Mouse (Mus musculus): ENCODE measurements around the gene Cdk10. TPM values are rescaled to one million over a fixed set of nuclear protein-coding genes. Genes with fewer than 3 reads are reported as not detected.
"Not testable (repeated sequence)": the region's sequence is repeated elsewhere in the genome, so short reads cannot be mapped to it uniquely, and the experiment has no call there.

Gene Cdk10
- polyA plus RNA-seq, 1 experiment from 2014 or later = 42.4 TPM

DNA sequence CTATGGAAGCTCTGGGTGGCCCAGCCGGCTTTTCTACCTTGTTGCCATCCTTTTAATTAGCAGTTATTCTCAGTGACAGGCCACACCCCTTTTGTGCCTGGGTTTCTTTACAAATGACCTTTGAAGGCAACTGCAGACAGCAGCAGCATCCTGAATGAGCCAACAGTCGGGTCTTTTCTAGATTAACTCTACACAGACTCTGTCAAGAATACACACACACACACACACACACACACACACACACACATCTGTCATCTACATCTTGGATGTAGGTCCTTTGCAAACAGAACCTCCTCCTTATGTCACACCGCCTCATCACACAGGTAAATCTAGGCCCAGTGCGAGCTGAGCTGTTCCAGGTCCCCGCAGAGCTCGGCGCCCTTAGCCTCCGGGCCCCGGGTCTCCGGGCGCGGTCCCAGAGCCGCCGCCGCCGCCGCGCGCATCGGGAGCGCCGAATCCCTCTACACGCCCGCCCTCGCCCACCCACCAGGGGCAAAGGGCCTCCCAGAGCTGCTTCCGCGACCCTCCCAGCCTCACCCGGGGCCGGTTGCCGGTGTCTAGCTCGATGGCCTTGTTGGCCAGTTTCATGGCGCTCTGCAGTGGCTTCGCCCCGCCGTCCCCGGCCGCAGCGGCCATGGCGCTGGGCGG lies 28.9 kb downstream of the Cdk10 start:
- Histone ChIP-seq H3K4me3 (peak overlapping the region; percentile 98), H3K9ac (peak overlapping the region; percentile 99), H3K9me3 (no peaks in the 10 kb centered on the region), H3K27ac (replicated peaks) (peak overlapping the region; percentile 93), H3K36me3 (peaks cover 67% of the 10 kb centered on the region), H3K27me3 (no peaks in the 10 kb centered on the region), H3K4me2 (peak overlapping the region; percentile 96), H3K4me1 (replicated peaks) (peaks cover 41% of the 10 kb centered on the region)
- 1% methylated on average over 39 of the region's 40 CpGs for WGBS
- ATAC-seq (ENCODE audit: low read depth) = peak; percentile 58

DNA sequence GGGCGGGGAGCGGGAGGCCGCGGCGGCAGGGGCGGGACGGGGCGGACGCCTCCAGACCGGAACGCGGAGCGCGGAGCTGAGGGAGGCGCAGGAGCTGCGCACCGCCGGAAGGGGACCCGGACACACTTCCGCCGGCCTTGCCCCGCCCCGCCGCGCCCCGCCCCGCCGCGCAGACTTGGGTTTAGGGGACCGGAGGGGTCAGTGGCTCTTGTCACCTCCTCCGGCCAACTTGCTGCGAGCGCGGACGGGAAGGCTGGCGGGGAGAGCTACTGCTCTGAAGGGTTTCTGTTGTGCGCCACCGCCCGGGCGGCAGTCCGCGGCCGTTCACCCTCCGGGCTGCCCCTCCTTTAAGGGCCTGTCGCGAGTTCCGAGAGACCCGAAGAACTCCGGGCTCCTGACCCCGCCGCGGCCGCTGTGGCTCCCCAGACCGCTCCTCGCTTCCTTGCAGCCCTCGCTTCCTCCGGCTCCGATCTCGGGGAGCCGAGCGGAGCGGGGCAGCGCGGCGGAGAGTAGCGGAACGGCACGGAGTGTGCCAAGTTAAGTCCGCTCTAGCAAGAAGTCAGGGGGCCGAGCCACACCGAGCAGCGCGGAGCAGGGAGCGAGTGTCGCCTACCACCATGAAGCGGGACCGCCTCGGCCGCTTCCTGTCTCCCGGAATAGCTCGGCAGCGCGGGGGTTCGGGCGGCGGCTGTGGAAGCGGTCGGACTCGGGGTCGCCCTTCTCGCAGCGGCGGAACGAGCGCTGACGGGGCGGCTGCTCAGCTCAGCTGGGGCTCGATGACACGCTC lies 29.6 kb downstream of the Cdk10 start, which contains the start of the genes Zfp276 and Vps9d1:
Gene Zfp276 (plus strand): TSS at position 97 of the 787 bp plus-strand sequence.
Gene Vps9d1 (minus strand): TSS at position 250 of the 787 bp plus-strand sequence.
- ATAC-seq (ENCODE audit: low read depth) = peak; percentile 94
- Histone ChIP-seq H3K27me3 (no peaks in the 10 kb centered on the region), H3K36me3 (peaks cover 67% of the 10 kb centered on the region), H3K9ac (peak within 1 kb of the TSS; percentile 99), H3K27ac (replicated peaks) (peak within 1 kb of the TSS; percentile 93), H3K4me1 (replicated peaks) (peaks cover 41% of the 10 kb centered on the region), H3K9me3 (no peaks in the 10 kb centered on the region), H3K4me2 (peak within 1 kb of the TSS; percentile 96), H3K4me3 (peak within 1 kb of the TSS; percentile 98)
- under 1% methylated on average over 86 of the region's 99 CpGs for WGBS

DNA sequence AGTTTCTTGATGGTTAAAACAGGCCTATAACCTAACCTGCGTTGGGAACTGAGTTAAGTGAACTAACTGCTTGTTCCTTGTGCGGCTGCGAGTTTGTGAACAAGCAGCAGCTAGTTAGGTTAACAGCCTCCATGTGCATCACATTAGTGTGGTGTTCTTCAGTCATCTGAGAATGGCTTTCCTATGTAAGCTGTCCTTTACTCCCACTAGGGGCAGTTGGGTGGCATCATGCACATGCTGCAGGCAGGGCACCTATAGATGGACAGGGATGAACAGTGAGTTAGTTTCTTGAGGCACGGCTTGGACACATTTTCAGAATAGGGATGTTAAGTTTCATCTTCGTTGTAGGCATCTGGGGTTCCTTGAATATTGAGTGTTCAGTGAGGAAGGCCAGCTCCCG lies 30.5 kb downstream of the Cdk10 start:
- ATAC-seq (ENCODE audit: low read depth) = no peak
- Histone ChIP-seq H3K4me2 (peak overlapping the region; percentile 96), H3K4me1 (replicated peaks) (peaks cover 41% of the 10 kb centered on the region), H3K27ac (replicated peaks) (no peak overlapping the region), H3K36me3 (peaks cover 67% of the 10 kb centered on the region), H3K27me3 (no peaks in the 10 kb centered on the region), H3K9me3 (no peaks in the 10 kb centered on the region), H3K9ac (peak overlapping the region; percentile 99), H3K4me3 (peak overlapping the region; percentile 98)
- 68% methylated on average over 6 of the region's 6 CpGs for WGBS

GRCm38 (mm10) chr8:123257114-123257513 lies 32.5 kb downstream of the Cdk10 start:
- no peaks in the 10 kb centered on the region for H3K9me3 ChIP-seq
- ATAC-seq (ENCODE audit: low read depth) = no peak
- peak overlapping the region; percentile 42; the same call in 1 of the 2 replicates for H3K27ac ChIP-seq (replicated peaks)
- H3K4me2 ChIP-seq = no peak overlapping the region
- H3K4me1 ChIP-seq (replicated peaks) = peaks cover 41% of the 10 kb centered on the region
- H3K27me3 ChIP-seq = no peaks in the 10 kb centered on the region
- no peak overlapping the region for H3K4me3 ChIP-seq
- H3K9ac ChIP-seq = no peak overlapping the region
- peaks cover 64% of the 10 kb centered on the region for H3K36me3 ChIP-seq
- 73% methylated on average over 3 of the region's 3 CpGs for WGBS

GRCm38 (mm10) chr8:123257593-123257992 lies 33.0 kb downstream of the Cdk10 start:
- not testable (repeated sequence) for H3K9ac ChIP-seq; H3K27me3 ChIP-seq; ATAC-seq (ENCODE audit: low read depth); H3K4me3 ChIP-seq; H3K4me2 ChIP-seq; H3K9me3 ChIP-seq
- peaks cover 62% of the 10 kb centered on the region for H3K36me3 ChIP-seq
- H3K27ac ChIP-seq (replicated peaks) = peak overlapping the region; percentile 42; the same call in 1 of the 2 replicates
- peaks cover 36% of the 10 kb centered on the region for H3K4me1 ChIP-seq (replicated peaks)
- 93% methylated on average over 8 of the region's 8 CpGs for WGBS

DNA sequence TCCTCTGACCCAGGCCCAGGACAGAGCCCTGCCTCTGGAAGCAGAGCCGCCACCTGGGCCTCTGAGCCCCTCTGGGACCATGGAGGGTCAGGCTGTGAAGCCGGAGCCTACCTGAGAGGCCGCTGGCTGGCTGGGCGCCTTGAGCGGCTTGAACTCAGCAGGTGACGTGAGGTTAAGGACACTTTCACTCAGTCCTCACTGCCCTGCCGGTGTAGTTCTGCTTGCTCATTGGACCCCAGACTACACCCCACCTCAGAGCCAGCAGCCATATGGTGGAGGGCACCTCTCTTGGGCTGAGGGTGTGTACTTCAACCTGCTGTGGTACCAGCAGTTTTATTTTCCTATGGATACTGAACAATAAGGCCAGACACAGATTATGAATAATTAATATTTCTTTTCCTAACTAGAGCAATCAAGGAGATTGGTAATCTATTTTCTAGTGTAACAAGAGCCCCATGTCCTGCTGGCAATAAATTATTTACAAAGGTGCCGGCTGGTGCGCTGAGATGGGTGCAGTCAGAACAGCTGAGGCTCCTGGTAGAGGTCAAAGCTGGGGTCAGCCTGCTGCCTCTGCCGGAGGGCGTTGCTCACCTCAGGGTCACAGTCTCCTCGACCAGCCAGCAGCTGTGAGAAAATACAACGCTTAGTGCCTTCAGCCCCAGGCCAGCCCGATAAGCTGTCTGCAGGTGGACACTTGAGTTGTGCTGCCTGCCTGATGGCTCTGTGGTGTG lies 43.4 kb downstream of the Cdk10 start:
- no peak; the same call in 1 of the 2 replicates for ATAC-seq (ENCODE audit: low read depth)
- Histone ChIP-seq H3K4me1 (replicated peaks) (0 out of 2 replicates have a peak, but pooled peaks cover 2% of the 10 kb centered on the region), H3K27ac (replicated peaks) (peak overlapping the region; percentile 42; the same call in 1 of the 2 replicates), H3K9ac (no peak overlapping the region), H3K4me2 (no peak overlapping the region), H3K9me3 (no peaks in the 10 kb centered on the region), H3K36me3 (peaks cover 77% of the 10 kb centered on the region), H3K4me3 (no peak overlapping the region), H3K27me3 (no peaks in the 10 kb centered on the region)
- WGBS = 70% methylated on average over 14 of the region's 14 CpGs

DNA sequence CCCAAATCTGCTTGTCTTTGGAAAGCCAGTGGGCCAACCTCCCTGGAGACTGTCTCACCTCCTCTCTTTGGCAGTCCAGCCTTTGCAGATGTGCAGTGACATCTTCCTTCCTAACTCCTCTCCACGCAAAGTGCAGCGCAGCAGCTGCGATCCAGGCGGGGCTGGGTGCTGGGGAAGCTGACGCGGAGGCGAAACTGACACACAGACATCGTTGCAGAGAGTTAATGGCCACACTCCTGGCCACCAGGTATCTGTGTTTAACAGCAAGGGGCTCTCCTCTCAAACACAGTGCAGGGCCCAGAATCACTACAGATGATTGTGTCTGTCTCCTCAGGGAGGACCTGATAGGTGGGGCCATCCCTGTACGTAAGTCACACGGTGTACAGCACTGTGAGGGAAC lies 46.5 kb downstream of the Cdk10 start:
- H3K9ac ChIP-seq = no peak overlapping the region
- no peaks in the 10 kb centered on the region for H3K9me3 ChIP-seq
- H3K4me1 ChIP-seq (replicated peaks) = 0 out of 2 replicates have a peak, but pooled peaks cover 2% of the 10 kb centered on the region
- peaks cover 47% of the 10 kb centered on the region for H3K36me3 ChIP-seq
- H3K27me3 ChIP-seq = no peaks in the 10 kb centered on the region
- H3K27ac ChIP-seq (replicated peaks) = no peak overlapping the region
- no peak overlapping the region for H3K4me2 ChIP-seq
- H3K4me3 ChIP-seq = no peak overlapping the region
- ATAC-seq (ENCODE audit: low read depth) = no peak
- WGBS = 94% methylated on average over 10 of the region's 10 CpGs

- ATAC-seq (ENCODE audit: low read depth) = no peak
- Histone ChIP-seq H3K4me2 (no peak overlapping the region), H3K9ac (no peak overlapping the region), H3K4me1 (replicated peaks) (0 out of 2 replicates have a peak, but pooled peaks cover 2% of the 10 kb centered on the region), H3K27me3 (no peaks in the 10 kb centered on the region), H3K4me3 (no peak overlapping the region), H3K9me3 (no peaks in the 10 kb centered on the region), H3K36me3 (peaks cover 39% of the 10 kb centered on the region), H3K27ac (replicated peaks) (no peak overlapping the region)
- WGBS = 85% methylated on average over 4 of the region's 4 CpGs
These were observed 47.3 kb downstream of the Cdk10 start for GRCm38 (mm10) chr8:123271901-123272300.

GRCm38 (mm10) chr8:123274447-123274846 lies 49.8 kb downstream of the Cdk10 start:
- 89% methylated on average over 5 of the region's 5 CpGs for WGBS
- no peak for ATAC-seq (ENCODE audit: low read depth)
- no peak overlapping the region for H3K4me2 ChIP-seq

DNA sequence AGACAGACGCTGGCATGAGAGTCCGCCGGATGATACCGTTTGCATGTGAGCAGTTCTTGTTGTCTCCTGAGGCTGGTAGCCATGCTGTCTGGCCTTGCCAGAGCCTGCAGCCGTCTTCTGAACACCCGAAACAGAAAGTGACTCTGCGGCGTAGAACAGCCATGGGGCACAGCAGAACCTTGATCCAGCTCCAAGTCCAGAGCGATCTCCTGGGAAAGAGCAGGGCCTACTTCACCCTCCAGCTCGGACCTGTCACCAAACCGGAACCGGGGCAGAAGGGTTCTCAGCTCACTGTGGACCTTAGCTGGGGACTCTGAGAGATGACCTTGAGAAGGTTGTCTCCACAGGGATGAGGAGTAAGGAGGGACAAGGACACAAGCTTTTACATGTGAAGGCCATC lies 50.5 kb downstream of the Cdk10 start:
- Histone ChIP-seq H3K27me3 (no peaks in the 10 kb centered on the region), H3K9me3 (no peaks in the 10 kb centered on the region), H3K4me3 (no peak overlapping the region), H3K4me2 (no peak overlapping the region), H3K4me1 (replicated peaks) (no peaks in the 10 kb centered on the region), H3K27ac (replicated peaks) (no peak overlapping the region), H3K9ac (no peak overlapping the region), H3K36me3 (peaks cover 7% of the 10 kb centered on the region)
- 93% methylated on average over 12 of the region's 12 CpGs for WGBS
- no peak for ATAC-seq (ENCODE audit: low read depth)

More at GRCm38 (mm10) chr8:123274447-123274846, 49.8 kb downstream of the Cdk10 start:
- Histone ChIP-seq H3K4me3 (no peak overlapping the region), H3K9me3 (no peaks in the 10 kb centered on the region), H3K27ac (replicated peaks) (no peak overlapping the region), H3K9ac (no peak overlapping the region), H3K27me3 (no peaks in the 10 kb centered on the region), H3K36me3 (peaks cover 14% of the 10 kb centered on the region), H3K4me1 (replicated peaks) (no peaks in the 10 kb centered on the region)

DNA sequence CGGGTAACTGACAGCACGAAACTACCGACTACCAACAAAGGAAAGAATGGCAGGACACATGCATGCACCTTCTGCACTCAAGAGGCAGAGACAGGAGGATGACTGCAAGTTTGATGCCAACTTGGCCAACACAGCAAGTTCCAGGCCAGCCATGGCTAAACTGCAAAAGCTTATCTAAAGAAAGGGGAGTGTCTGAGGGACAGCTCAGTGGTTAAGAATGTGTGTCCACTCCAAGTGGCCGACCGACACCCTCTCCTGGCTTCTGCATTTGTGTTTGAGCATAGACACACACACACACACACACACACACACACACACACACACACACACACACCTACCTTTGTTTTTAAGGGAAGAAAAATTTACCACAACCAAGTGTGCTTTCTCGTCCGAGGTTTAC lies 53.8 kb downstream of the Cdk10 start:
- H3K4me2 ChIP-seq = no peak overlapping the region
- H3K9ac ChIP-seq = 0 out of 2 replicates have a peak overlapping the region, but pooled peaks have one; percentile 3
- H3K36me3 ChIP-seq = no peaks in the 10 kb centered on the region
- no peaks in the 10 kb centered on the region for H3K27me3 ChIP-seq
- no peaks in the 10 kb centered on the region for H3K9me3 ChIP-seq
- H3K4me3 ChIP-seq = no peak overlapping the region
- ATAC-seq (ENCODE audit: low read depth) = no peak
- 72% methylated on average over 7 of the region's 7 CpGs for WGBS
- no peaks in the 10 kb centered on the region for H3K4me1 ChIP-seq (replicated peaks)
- no peak overlapping the region for H3K27ac ChIP-seq (replicated peaks)

DNA sequence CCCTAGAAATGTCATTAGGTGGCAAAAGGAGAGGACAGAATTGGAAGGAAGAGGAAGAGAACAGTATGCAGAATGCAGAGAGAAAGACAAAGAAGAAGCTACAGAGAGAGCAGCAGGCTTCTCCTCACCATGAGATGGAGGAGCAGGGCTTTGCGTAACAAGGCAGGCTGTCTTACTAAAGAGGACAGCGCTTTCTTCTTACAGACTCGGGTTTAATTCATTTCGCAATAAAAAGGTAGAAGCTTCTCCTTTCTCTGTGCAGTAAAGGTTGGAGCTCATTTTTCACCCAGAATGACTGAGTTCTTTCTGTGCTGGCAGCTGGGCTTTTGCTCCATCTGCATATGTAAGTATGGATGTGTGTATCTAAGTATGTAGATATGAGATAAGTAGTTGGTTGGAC lies 55.2 kb downstream of the Cdk10 start:
- H3K27me3 ChIP-seq = no peaks in the 10 kb centered on the region
- no peak overlapping the region for H3K4me3 ChIP-seq
- H3K4me2 ChIP-seq = no peak overlapping the region
- no peaks in the 10 kb centered on the region for H3K36me3 ChIP-seq
- no peak for ATAC-seq (ENCODE audit: low read depth)
- H3K4me1 ChIP-seq (replicated peaks) = no peaks in the 10 kb centered on the region
- no peak overlapping the region for H3K9ac ChIP-seq
- H3K9me3 ChIP-seq = no peaks in the 10 kb centered on the region
- no peak overlapping the region for H3K27ac ChIP-seq (replicated peaks)
- 90% methylated on average over 4 of the region's 4 CpGs for WGBS

Measured in neural tube, embryonic 13.5 days (tissue).